Mouse (Mus musculus): Measurements from ENCODE around the gene Paqr3. TPM values are rescaled to one million over a fixed set of nuclear protein-coding genes. Genes with fewer than 3 reads are reported as not detected.
A peak's percentile ranks its signal among the peaks of the same experiment; 100 is the strongest.

The Paqr3 gene
- total RNA-seq, 2 experiments from 2014 or later = 29.4 to 33.2 TPM

DNA sequence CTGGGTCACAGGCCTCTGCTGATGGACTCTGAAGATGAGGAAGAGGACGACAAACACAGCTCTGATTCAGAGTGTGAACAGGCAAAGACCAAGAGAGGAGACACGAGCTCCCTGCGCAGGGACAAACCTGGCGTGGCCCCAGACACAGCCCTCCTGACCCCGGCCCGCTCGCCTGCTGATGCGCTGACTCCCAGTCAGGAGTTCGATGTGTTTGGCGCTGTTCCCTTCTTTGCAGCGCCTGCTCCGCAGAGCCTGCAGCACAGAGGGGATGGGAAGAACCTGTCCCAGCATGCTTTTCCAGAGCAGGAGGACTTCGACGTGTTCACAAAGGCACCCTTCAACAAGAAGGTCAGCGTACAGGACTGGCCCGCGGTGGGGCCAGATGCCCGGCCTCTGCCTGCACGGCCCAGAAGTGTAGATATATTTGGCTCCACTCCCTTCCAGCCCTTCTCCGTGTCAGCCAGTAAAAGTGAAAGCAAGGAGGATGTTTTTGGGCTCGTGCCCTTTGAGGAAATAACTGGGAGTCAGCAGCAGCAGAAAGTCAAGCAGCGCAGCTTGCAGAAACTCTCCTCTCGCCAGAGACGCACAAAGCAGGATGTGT is 24.3 kb downstream of the Paqr3 start:
- DNase-seq (ENCODE audit: extremely low spot score in 1 of 2, low spot score in 1 of 2) = no peak

DNA sequence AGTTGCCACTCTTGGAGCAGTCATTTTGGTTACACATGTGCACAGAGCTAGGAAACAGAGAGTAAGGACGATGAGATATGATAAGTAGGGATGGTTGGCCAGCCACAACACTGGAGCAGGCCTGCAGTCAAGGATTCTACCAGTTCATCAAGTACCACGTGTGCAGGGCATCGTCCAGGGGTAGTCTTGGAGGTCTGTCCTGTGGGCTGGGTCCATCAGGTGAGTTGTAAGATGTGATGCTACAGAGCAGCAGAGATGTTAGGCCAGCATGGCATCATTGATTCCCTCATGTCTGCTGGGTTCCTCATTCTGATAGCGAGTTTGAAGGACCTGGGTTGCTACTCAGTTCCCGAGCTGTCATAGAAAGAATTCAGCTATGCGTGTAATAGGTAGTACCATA is 26.3 kb downstream of the Paqr3 start:
- DNase-seq (ENCODE audit: extremely low spot score in 1 of 2, low spot score in 1 of 2) = no peak

DNA sequence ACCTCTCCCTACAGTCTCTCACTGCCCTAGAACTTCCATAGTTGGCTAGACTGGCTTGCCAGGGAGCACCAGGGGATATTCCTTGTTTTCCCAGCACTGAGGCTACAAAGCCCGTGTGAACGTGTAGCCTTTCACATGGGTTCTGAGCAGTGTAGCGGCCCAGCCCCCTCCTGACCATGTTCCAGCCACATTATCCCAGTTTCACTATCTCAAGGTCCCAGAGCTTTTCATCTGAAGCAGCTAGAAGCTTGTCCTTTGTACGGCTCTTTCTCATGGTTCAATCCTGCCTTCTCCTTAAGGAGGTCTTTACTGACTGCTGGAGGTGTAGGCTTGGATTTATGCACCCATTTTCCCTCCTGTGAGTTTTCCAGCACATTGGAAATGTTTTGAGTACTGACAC is 26.9 kb downstream of the Paqr3 start:
- DNase-seq (ENCODE audit: extremely low spot score in 1 of 2, low spot score in 1 of 2) = no peak

DNA sequence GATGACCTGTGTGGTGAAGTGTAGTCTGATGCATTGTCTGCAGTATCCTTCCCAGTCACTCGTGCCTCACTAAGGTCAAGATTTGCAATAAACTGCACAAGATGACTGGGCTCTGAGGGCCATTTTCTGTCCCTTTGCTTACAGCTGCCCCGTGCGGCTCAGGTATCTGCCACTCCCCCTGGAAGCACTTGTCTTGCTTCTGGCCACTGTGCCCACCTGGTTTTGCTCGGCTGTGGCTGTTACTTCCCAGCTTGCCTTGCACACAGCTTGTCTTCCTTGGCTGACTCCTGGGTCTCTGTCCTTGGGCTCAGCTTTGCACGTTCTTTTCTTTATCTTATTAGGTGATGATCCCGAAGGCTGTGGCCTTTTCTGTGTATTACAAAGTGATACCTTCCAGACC is 27.7 kb downstream of the Paqr3 start:
- no peak for DNase-seq (ENCODE audit: extremely low spot score in 1 of 2, low spot score in 1 of 2)

DNA sequence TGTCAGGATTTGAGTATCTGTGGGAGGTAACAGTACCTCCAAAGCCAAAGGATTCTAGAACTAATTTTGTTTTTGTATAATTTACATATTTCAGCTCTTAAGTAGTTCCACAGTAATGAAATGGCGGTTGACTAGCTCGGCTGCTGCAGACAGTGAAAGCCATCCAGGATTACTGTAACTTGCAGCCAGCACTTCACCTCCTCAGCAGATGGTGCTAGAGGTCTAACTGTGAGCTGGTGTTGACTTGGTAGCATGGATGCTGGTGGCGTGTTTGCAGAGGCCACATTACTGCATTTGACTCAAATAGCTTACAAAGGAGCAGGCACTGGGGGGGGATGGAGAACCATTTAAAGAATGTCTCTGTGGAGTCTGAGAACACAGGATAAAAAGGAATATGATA is 29.9 kb downstream of the Paqr3 start:
- DNase-seq (ENCODE audit: extremely low spot score in 1 of 2, low spot score in 1 of 2) = no peak

DNA sequence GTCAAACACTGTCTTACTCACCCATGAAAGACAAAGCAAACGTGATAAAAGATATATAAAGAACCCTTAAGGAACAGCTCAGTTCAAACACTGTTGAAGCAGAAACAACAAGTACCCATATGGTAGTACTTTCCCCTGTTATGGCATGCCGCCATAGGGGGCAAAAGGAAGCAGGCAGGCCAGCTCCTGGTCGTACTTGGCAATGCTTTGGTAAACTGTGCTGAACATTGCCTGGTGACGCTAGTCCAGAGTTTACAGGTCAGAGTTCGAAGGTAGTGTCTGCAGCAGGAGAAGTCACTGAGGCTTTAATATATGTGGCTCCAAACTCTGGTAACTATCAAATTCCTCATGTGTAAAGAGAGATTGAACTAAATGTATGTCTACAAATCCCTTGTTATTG is 32.8 kb downstream of the Paqr3 start:
- DNase-seq (ENCODE audit: extremely low spot score in 1 of 2, low spot score in 1 of 2) = no peak

DNA sequence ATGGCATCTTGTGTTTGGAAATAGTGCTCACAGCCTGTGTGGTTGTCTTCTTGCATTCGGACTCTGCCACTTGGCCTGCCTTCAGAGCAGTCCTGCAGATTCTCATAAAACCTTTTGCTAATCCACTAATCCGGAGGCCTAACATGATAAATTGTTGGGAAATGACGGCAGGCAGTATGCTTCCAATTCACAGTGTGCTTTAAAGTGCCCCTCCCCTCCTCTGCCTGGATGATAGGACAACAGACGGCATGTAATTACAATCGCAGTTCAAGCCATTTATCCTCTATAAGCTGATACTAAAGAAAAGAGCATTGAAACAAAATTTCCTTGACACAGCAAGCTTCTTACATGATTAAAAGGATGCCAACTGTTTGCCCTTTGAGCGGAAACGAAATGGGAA is 33.7 kb downstream of the Paqr3 start:
- no peak for DNase-seq (ENCODE audit: extremely low spot score in 1 of 2, low spot score in 1 of 2)

DNA sequence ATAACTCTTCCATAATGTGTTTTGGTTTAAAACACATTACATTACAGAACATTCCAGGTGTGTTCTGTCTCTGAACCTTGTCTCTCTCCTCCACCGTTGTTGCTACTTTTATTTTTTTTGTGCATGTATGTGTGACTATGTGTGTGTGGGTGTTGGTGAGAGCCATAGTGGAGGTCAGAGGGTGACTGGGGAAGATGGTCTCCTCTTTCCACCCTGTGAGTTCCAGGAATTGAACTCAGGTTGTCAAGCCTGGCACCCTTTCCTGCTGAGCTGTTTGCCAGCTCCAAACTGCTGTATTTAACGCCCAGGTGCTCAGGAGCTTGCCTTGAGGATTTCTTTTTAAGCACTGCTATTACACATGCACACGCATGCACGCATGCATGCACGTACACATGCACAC is 35.2 kb downstream of the Paqr3 start:
- no peak for DNase-seq (ENCODE audit: extremely low spot score in 1 of 2, low spot score in 1 of 2)

DNA sequence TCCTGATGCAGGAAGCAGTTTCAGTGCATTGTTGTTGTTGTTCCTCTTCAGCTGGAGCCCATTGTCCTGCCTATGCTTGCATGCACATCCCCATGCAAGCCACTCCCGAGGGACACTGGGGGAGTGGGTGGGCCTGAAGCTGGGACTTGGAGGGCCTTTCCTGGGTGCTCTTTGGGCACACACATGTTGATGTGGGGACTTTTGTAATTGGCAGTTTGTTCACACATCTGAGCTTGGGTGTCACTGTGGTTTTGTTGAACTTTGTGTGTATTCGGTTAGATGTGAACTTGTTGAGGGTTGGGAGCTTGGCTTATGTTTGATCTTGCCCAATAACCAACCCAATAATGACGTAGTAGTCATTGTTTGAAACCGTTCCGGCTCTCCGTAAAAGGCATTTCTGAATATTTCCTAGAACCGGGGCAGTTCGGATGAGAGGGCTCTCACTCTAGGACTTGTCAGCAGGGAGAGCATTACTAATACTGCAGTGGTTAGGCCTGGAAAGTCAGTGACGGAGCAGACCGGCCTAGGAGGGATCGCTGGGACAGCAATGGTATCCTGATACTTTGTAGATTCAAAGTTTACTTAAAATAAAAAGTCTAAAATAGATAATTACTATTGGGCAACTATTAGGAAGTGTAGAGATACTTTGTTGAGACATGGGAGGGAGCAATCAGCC is 35.8 kb downstream of the Paqr3 start:
- no peak for DNase-seq (ENCODE audit: extremely low spot score in 1 of 2, low spot score in 1 of 2)

DNA sequence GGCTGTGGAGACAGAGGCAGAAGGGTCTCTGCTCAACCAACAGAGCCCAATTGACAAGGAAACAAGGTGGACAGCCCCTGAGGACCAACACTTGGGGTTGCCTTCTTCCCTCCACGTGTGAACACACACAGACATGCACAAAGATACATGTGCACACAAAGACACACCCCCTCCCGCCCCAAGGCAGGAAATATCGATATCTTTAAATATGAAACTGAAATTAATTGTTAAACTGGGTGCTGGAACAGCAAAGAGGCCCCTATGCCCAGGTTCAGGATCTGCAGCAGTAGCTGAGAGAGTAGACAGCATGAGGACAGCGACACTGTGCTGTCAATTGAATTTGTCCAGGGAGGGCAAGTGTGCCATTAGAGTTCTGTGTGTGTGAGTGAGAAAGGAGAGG is 45.6 kb downstream of the Paqr3 start:
- no peak for DNase-seq (ENCODE audit: extremely low spot score in 1 of 2, low spot score in 1 of 2)

DNA sequence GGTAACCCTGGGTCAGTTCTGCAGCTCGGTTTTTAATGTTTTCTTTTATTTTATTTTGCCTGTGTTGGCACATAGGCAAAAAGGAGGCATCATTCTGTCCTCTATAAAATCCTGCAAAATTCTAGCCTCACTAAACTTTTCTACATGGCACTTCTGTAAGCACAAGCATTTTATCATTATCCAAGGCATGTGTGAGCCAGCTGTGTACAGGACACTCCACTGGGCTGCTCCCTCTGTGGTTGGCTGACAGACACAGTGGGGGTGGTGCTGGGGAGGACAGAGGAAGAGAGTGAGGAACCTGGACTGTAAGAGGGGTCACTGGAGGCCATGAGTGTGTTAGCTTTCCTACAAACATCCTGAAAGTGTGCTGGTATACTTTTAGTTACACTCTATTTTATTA is 49.4 kb downstream of the Paqr3 start:
- no peak for DNase-seq (ENCODE audit: extremely low spot score in 1 of 2, low spot score in 1 of 2)

DNA sequence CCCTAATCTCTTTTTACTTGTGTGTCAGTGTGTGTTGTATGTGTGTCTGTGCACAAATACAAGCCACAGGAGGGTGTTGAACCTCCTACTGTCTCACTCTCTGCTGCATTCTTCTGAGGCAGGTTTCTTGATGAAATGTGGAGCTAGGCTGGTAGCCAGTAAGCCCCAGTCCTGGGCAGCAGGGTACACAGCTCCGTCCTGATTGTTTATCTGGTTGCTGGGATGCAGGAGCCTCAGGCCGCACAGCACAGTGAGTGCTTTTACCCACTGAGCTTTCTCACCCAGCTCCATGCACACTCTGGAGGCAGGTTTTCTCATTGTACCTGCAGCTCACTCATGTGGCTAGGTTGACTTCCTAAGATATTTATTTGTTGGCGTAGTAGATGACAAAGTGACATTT is 50.5 kb downstream of the Paqr3 start:
- no peak for DNase-seq (ENCODE audit: extremely low spot score in 1 of 2, low spot score in 1 of 2)

DNA sequence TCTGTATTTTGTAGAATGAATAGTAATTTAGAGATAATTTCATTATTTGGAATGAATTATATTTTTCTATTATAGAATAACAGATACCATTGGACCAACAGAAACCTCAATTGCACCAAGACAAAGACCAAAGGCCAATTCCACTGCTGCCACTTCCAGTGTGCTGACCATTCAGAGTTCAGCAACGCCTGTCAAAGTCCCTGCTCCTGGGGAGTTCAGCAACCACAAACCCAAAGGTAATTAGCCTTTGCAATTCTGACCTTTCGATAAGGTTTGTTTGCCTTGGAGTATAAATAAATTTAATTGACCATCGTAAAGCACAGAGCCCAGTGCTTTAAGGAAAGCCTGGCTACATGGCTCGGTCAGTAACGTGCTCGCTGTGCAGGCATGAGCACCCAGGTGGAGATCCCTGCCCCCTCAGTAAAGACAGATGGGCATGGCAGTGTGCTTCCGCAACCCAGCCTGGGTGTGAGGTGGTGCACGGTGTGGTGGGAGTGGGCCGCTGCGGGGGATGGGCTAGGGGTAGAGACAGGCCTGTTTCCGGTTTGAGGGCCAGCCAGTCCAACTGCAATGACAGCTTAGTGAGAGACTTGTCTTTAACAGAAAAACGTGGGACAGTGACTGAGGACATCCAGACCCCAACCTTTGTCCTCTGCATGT is 54.5 kb downstream of the Paqr3 start:
- no peak for DNase-seq (ENCODE audit: extremely low spot score in 1 of 2, low spot score in 1 of 2)

DNA sequence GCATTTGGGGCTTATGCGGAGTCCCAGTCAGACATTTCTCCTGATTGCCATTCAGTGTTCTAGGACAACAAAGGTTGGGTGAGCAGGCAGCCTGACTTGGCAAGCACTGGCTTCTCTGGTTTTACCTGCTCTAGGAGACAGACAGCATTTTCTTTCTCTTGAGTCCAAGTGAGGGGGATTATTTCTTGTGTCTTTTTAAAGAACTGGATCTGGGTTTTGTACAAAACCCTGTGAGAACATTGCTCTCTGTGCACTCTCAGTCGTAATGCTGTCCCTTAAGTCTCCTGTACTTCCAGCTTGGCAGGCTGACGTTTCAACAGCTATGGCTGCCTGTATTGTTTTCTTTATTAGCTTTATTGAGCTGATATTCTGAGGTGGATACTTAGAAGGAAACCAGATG is 55.0 kb downstream of the Paqr3 start:
- DNase-seq (ENCODE audit: extremely low spot score in 1 of 2, low spot score in 1 of 2) = no peak

DNA sequence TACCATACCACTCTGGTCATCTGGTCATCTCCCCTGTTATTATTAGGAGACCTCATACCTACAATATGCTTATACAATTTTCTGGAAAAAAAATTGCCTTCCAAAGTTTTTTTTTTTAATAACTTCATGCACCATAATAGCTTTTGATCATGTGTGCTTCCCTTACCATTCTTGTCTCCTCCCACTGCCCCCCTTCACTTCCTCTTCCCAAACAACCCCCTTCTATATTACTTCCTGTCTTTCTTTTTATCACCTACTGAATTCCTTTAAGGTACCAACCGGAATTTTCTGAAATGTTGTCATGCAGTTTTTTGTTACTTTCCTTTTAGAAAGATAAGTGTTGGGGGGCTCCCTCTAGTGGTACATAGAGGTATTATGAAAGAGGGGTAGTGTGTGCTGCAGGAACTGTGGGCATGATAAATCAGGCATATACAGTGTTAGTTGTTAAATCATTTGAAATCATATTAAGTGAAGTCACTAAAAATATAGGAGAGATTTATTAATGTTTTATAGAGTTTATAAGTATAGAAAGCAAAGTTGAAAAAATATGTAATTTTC is 55.8 kb downstream of the Paqr3 start:
- DNase-seq (ENCODE audit: extremely low spot score in 1 of 2, low spot score in 1 of 2) = peak in 1 of 2 experiments; percentile 34

DNA sequence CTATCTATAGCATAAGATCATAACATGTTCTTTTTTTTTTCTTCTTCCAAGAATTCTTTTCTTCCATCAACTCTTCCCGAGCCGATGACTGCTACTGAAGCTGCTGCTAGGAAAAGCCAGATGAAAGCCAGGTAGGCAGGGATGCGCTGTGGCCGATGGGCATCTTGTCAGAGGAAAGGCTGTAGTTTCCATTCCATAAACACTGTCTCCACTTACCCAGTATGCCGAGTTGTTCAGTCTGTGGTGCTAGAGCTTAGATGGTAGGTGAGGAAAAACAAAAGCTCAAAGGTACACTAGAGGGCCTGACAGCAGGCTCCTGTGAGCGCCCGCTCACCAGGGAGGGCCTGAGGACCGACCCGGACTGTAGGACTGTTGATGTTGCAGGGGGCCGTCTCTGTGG is 56.6 kb downstream of the Paqr3 start:
- no peak for DNase-seq (ENCODE audit: extremely low spot score in 1 of 2, low spot score in 1 of 2)

DNA sequence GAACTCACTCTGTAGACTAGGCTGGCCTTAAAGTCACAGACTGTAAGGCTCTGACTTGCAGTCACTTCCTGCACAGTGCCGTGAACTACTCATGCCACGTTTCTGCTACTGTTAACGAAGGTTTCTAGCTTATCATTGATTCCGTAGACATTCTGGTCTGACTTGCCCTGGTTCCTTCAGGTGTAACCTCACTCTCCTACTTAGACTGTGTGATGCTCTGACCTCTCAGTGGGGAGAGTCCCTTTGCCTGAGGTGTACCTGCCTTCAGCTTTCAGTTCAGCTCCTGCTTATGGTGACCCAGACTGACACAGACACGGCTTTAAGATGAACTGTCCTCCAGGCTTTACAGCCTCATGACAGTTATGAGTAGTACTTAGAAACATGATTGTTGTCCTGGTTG is 57.2 kb downstream of the Paqr3 start:
- no peak for DNase-seq (ENCODE audit: extremely low spot score in 1 of 2, low spot score in 1 of 2)

DNA sequence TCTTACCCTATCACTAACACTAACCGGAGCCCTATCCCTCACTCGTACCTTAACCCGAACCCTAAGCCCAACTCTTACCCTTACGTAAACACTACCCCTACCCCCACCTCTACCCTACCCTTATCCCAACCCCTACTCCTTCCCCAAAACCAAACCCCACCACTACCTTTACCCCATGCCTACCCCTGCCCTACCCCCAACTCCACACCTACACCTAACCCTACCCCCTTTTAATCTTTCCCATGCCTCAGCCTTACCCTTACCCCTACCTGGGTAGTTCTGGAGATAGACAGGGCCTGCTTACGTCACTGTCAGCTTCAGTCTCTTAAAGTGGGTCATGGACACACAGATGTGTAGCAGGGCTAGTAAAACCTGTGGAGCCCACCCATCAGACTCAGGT is 62.5 kb downstream of the Paqr3 start:
- DNase-seq (ENCODE audit: extremely low spot score in 1 of 2, low spot score in 1 of 2) = no peak

DNA sequence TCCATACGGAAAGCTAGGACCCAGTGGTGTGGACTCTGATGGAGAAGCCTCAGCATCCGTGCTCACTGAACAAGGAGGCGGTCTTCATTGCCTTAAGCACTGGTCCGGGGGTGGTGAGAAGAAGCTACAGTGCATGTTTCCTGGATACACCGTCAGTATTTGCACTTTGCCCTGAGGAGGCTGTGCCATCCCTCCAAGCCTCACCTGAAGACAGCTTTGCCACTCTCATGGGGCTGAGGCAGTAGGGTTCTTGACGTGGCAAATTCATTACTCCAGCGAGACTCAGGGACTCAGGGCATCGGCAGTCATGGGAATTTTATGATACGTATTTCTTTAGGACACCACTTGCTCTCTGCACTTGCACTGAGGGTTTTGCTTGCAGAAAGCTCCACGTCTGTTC is 64.7 kb downstream of the Paqr3 start:
- DNase-seq (ENCODE audit: extremely low spot score in 1 of 2, low spot score in 1 of 2) = no peak

DNA sequence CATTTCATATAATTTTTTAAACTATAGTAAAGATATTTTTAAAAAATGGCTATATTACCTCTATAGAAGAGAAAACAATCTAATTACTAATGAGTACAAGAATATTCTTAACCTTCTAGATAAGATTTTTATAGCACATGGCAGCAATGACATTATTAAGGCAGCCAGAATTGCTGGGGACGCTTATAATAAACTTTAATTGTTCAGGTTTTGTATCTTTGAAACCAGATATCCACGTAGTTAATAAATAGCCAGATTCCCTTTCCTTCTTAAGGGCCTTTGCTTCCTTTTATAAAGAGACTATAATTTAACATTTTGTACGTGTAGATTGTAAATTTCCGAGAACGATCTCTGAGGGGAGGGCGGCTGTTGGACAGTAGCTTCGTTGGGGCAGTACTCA is 66.1 kb downstream of the Paqr3 start:
- no peak for DNase-seq (ENCODE audit: extremely low spot score in 1 of 2, low spot score in 1 of 2)

Measured in layer of hippocampus, postnatal 25 days (tissue).